Mouse (Mus musculus) c-Kit-negative CD71-positive TER-119-positive erythroid progenitor cells, embryonic 14.5 days (primary cell): ENCODE data around the gene Vstm2l.

Experiments
- DNase-seq: peaks from one replicate; pipeline ENCODE4 v3.0.0-alpha.2; 2013; ENCODE audit warnings: low read depth, low spot score

Gene Vstm2l

DNA sequence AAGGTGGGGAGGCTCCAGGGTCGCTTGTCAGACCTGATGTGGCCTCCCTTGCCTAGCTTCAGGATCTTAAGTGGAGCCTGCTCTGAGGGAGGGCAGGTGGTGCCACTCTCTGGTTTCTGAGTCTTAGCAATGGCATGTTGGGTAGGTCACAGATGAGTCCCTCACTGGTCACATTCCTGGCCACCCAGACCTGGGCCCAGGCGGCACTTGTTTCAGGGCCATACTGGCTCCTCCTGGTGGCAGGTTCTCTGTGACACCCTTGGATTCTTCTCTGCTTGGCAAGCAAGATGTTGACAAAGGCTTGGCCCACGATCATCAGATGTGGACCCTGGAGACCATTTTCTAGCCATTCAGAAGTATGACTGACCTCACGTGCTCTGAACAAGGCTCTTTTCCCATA is 18.2 kb downstream of the Vstm2l start:
- DNase-seq: no peak

DNA sequence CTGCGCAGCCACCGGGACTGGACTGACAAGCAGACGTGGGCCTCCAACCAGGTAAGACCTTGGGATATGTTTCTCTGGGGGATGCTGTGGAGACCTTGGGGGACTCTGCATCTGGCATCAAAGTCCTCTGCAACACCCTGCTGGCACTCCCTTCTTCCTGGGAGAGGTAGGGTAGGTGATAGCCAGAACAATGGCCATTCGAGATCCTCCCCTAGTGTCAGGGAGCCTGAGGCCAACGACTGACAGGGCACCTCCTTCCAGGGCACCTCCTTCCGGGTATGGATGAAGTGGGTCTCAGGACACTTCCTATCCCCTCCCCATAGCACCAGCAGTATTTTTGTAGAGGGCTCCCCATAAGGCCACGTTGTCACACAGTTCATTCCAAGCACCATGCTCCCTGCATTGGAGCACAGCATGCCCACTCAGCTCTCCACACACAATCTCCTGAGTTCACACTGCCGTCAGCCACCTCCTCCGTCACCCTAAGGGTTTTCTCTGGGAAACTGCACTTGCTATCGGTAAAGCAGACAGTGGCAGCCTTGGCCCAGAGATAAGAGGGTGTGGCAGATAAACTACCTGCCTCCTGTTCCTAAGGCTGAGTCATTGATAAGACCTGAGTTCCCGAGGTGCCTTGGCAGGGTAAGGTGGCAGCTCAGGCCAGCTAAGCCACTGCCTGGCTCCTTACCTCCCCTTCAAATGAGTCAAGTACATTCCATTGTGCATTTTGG is 21.2 kb downstream of the Vstm2l start:
- DNase-seq: no peak

DNA sequence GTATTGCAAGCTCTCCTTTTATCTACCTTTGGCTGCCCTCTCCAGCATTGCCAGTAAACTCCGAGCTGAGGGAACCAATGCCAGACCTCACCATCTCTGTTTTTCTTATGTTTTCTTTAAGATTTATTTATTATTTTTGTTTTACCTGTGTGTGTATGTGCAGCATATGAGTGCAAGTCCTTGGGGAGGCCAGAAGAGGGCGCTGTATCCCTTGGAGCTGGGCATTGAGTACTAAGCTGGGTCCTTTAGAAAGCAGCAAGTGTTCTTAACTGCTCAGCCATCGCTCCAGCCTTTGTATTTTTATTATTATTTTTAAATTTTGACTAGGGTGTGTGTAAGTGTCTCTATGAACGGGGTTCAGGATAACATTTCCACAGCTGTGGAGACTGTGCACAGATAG is 22.2 kb downstream of the Vstm2l start:
- DNase-seq: no peak

DNA sequence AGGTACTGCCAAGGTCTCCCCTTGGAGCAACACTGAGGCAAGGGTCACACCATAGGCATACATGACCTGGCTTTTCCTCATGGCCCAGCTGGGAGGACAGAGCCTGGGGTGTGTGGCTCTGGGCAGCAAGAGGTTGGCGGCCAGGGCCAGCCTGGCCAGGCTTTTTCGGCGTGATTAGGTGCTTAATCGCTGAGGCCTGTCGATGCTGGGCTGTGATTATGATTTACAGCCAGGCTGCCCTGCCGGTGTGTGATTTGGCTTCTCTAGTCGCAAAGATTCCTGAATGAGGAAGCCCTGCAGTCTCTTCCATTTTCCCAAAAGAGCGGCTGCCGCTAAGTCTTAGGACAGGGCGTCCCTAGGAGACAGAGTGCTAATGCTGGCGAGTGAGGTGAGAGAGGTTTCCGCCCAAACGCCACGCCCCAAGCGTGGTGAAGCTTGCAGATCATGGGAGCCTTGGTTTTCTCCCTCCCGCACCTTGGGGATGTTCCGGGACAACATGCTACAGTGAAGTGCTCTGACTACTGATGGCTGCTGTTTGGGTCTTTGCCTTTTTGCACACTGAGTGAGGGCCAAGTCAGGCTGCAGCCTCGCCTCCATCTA is 26.2 kb downstream of the Vstm2l start:
- DNase-seq: no peak

DNA sequence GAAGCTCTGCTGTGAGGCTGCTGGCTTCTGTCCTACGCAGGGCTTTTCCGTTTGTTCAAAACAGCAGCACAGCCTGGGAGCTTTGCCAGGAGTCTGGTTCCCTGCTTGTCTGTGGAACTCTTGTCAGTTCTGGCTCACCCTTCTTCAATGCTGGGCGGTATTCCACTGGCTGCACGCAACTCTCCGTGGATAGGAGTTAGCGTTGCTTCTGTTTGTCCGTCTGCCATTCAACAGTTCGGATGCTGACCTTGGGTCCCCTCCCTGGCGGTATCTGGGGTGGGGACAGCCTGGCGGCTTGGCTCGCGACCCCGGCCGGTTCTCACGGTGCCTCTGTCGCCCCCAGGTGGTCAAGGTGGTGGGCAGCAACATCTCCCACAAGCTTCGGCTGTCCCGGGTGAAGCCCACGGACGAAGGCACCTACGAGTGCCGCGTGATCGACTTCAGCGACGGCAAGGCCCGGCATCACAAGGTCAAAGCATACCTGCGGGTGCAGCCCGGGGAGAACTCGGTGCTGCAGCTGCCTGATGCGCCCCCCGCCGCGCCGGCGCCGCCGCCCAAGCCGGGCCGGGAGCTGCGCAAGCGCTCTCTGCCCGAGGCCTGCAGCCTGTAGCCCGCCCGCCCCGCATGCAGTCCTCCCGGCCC is 29.2 kb downstream of the Vstm2l start:
- no peak for DNase-seq

DNA sequence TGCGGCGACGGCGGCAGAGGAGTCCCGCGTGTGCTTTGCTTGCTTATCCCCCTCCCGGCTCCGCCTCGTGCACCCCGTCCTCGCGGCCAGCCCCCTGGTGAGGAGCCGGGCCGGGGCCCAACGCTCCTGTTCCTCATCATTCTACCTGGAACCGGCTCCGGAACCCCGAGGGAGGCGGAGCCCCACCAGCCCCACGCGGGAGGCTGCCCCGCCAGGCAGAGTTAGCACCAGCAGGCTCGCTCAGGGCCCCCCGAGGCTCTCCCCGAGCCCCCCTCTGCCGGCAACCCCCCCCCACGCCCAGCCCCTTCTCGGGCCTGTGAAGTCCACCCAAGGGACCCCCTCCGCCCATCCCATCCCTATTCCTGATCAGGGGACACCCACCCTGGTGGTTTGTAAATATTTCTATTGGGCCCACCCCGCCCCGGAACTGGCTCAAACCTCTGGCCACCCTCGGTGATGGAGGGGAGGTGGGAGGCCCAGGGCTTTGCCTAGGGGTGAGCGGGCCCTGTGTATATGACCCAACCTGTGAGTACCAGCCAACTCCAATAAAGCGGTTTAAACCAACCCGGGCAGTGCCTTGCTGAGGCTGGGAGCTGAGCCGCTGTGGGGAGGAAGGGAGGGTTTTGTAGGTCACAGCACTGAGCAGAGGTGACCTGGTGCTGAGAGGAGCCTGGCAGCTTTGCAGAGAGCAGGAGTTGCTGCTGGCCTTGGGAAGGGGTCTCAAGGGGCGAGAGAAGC is 29.9 kb downstream of the Vstm2l start:
- DNase-seq: no peak

DNA sequence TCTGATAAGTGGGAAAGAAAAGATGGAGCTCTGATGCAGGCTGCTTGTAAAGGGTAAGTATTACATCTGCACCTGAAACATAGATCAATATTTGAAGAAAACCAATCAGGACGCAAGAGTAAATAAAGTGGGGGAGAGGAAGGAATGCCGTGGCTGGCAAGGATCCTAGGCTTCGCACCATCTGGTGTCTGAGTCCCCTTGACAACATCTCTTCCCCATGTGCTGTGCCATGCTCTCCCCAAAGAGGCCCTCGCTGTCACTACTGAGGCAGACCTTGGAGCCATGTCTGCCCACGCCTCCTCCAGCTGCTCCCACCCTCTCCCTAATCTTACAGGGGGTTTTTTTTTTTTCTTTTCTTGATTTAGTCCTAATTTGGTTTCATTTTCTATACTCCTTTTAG is 39.5 kb downstream of the Vstm2l start:
- no peak for DNase-seq

DNA sequence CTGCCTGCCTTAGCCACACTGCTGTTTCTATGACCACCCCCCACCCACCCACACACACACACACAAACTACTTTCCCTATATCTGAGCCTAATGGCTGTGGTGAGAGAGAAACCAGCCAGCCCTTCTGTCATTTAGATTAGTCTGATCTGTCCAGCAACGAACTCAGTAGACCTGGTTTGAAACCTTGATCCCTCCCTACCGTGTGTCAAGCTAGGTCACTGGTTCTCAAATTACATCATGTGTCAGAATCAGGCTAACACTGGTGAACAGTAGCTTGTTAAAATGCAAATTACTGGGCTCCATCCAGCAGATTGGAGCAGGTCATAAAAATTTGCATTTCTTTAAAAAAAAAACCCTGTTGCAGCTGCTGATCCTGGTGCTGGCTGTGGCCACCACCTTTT is 43.3 kb downstream of the Vstm2l start:
- no peak for DNase-seq

DNA sequence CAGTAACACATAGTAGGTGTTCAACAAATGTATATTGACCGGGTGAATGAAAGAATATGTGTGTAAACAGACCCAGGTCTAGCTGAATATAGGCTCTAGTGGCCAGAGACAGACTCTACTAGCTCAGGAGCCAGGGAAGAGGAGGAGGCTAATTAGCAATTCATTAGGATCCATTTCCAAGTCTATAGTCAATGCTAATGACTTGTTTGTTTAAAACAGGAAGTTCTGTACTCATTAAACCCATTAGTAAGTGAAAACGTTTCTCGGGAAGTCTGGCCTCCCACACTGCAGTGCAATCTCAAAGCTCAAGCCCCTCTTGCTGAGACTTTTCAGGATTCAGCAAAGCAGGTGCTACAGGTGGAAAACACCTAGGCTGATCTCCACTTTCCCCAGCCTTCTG is 53.4 kb downstream of the Vstm2l start:
- no peak for DNase-seq

DNA sequence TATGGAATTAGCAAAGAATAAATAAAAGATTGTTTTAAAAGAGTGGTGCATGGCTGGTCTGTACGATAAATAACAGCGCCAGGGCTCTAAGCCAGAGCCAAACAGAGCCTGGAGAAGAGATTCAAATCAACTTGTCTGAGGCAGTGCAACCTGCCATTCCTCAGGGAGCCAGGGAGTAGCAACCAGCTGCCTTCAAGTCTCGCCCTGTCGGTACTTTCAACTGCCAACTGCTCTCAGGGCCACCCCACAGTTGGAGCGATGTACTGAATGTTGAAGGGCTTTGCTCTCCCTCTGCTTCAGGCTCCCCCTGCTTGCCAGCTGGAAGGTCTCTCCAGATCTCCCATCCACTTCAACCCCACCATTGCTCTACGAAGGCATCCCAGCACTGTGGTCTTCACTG is 55.7 kb downstream of the Vstm2l start:
- no peak for DNase-seq

DNA sequence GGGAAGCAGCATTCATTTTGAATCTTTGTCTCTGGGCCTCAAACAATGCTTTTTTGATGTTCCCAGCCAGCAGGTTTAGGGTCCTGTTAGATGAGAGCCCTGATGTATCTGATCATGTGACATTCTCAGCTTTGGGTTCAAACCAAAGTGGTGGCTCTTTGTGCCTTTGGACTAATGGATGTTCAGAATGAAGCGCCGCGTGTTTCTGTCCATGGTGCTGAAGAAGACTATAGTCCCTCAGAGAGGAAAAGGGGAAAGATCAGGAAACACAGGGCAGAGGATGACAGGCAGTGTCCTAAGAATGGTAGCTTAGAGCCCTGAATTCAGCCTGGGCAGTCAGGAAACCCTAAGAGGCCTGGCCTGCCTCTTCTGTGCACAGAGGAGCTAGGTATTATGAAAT is 56.2 kb downstream of the Vstm2l start:
- DNase-seq: no peak

DNA sequence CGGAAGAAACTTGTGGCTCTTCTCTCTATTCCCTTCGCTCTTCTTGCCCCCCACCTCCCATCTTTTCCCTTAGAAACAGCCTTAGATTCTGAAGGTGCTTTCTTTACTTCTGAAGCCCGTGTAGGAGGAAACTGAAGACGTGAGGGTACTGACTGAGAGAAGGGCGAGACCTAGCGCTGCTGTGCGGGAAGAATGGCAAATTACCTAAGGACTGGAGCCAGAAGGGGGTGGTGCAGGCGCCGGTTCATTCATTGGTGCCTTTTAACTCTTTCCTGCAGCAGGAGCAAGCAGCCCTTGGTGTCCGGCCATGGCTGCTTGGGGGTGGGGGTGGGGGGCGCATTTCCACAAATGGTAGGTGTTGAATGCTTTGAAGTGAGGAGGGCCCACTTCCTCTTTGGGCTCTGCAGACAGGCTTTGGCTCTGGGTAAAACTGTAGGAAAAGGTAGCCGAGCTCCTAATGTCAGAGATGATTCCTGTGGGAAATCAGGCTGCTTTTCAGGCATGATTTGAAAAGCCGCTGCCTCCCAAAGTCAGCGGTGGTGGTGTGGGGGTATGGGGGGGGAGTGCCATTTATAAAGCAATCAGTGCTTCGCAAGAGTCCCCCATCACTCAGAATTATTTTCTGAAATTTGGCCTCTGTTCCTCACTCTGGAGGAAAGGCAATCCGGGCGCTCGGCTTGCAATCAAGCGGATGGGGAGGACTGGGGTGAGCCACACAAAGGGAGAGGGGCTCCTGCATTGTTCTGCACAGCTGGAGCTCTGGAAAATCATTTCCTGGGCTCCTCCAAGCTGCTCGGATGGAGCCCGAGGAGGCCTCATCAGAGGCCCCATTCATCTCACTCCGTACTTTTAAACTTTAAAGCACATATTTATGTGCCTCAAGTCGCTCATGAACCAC is 60.4 kb downstream of the Vstm2l start:
- no peak for DNase-seq

DNA sequence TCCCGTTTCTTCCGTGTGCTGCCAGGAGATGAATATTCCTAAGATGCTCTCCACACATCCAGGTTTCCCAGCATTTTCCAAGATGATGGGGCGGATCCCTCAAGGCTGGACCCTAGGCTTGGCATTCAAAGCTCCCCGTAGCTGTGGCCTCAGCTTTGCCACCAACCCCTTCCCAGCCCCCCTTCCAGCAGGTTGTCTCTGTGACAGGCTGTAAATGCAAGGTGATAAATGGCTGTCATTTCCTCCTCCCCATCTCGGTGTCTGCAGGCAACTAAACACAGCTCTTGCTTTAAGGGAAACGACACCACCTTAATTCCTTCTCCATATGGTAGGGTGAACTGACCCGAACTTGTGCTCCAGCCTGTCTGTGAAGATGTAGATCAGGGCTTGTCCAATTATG is 61.1 kb downstream of the Vstm2l start:
- no peak for DNase-seq

DNA sequence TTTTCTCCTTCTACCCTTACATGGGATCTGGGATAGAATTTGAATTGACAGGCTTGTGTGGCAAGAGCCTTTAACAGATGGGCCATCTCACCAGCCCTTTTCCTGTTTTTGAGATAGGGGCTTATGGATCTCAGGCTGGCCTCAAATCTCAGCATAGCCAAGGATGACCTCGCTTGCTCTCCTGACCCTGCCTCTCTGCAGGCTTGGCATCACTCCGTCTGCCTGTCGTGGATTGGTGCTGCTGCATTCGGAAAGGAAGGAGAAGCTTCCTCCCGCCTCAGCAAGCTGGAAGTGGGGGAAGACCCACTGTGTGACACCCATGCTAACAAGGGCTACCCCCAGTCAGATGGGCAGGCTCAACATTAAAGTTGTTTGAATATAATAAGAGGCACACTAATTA is 64.8 kb downstream of the Vstm2l start:
- no peak for DNase-seq

DNA sequence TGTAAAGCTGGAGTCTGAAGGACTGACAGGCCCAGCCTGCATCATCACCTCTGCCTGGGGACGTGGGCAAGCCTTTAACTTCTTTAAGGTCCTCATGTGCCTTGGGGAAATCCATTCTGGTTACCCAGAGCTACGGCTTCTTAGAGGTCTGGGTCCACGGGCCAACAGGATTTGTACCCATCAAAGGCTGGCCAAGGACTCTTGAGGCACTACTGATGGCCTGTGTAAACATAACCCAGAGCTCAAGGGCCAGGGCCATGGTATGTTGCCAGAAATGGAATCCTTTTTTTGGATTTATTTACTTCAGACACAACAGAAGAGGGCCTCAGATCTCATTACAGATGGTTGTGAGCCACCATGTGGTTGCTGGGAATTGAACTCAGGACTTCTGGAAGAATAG is 68.3 kb downstream of the Vstm2l start:
- no peak for DNase-seq

DNA sequence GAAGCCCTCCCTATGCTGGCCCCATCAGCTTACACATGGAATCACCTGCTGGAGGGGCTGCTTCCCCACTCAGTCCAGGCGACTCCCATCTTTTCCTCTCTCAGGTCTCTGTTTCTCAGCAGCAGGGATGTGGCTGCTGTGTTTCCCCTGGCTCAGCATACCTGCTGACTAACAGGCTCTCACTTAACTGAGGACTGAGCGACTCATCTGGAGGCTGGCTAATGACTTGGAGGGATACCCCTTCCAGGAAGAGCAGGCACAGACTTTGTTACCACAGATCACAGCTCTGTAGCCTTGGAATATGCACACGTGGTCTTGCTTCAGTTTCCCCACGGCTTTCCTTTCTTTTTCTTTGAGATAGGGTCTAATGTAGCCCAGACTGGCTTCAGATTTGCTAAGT is 68.8 kb downstream of the Vstm2l start:
- no peak for DNase-seq

DNA sequence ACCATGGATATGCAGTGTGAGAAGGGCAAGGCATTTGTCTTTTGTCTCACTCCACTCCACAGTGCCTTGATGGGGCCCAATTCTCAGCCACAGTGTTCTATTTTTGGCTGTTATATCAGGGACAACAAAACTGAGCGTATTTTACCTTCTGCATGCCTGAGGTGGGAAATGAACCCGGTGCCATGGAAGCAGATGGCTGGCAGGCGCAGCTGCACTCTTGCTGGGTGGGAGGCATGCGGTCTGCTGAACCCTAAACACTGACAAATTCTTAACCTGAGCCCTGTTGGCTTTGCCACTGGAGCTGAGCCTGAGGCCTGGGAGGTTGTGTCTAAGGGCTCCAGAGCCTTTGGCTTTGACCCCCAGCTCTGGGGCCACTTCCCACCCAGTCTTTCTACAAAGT is 71.2 kb downstream of the Vstm2l start:
- DNase-seq: no peak

DNA sequence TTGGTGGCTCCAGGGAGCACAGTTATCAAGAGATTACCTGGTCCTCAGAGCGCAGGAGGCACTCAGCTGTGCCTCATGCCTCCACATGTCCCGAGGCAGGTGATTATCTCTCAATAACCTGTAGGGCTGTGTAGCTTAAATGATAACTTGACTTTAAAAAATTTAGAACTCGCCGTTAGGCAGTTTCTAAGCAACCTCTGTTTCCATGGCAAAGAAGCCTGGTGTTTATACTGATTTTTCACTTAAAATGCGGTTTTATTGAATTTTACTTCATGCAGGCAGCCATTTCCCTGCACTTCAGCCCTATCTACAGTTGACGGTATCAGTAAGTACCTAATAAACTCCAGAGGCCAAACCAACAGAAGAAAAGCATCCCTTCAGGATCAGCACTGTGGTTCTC is 71.8 kb downstream of the Vstm2l start:
- DNase-seq: no peak

DNA sequence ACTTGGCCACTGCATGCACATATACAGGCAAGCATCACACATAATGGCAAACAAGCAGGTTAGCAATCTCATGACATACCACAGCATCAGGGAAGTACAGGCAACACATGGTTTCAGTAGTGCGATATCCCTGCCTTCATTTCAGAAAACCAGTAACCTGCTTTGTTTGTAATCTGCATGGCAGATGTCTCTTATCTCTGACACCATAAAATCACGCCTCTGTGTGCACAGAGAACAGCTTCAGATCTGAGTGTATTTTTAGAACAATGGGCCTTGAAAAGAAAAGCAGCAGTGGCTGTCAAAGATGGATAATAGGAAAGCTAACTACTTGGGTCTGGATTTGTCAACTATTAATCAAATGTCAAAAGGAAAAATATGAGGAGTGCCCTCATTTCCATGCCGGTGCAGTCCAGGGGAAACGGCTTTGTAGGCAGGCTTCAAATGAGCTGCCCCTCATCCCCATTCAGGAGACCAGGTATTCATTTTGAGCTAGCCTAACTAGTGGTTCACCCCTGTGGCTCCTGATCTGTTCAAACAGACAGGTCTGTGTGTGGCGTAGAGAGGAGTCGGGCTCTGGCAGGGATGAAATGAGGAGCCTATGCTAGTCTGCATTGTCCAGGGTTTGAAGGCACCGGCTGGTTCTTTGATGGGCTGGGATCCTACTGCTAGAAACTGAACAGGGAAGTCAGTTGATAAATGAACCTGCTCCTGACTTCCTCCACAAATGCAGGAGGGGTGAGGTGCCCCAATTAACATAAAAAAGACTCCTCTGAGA is 74.2 kb downstream of the Vstm2l start:
- no peak for DNase-seq

DNA sequence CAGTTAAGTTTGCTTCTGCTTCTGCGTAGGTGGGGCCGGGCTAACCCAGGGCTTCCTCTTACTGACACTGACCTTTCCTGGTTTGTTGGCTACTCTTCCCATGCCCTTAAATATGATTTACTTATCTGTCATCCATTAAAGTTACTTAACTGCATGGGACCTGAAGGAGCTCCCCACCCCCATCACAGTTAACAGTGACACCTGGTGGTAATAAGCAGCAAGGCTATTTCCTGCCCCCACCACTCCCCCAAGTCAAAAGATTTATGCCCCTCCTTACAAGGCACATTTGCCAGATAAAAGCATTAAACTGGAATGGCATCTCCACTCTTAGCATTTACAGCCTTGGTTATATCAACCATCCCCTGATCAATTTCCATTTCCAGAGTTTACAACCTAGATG is 75.5 kb downstream of the Vstm2l start:
- DNase-seq: no peak

DNA sequence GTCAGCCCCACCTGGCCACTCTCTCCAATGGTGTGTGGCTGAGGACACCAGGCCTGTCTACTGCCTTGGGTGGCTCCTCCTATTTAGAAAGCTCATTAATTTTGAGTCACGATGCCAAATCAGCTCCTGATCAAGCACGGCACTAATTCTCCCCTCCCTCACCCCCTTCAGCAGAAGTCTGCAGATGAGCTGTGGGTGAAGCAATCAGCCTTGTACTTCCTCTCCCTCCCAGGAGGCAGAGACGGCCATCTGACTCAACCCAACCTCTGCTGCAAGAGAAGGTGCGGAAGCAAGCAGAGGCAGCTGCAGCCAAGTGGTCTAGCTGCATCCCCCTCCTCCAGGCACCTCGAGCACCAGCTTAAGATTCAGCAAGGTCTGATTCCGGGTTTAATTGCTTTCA is 76.6 kb downstream of the Vstm2l start:
- no peak for DNase-seq
